Mouse (Mus musculus): Measurements from ENCODE around the gene Arl8a.
A peak's percentile ranks its signal among the peaks of the same experiment; 100 is the strongest.

Arl8a gene

GRCm38 (mm10) chr1:135133678-135134435 lies 12.8 kb upstream of the Arl8a start:
- DNase-seq (ENCODE audit: low spot score in 2 of 2) = no peak

- no peak for DNase-seq (ENCODE audit: low spot score in 2 of 2)
Observed at GRCm38 (mm10) chr1:135135111-135135787, 11.4 kb upstream of the Arl8a start.

- peak; percentile 55 to 77 for DNase-seq (ENCODE audit: low spot score in 2 of 2)
Observed at GRCm38 (mm10) chr1:135136500-135136899, 10.1 kb upstream of the Arl8a start.

DNA sequence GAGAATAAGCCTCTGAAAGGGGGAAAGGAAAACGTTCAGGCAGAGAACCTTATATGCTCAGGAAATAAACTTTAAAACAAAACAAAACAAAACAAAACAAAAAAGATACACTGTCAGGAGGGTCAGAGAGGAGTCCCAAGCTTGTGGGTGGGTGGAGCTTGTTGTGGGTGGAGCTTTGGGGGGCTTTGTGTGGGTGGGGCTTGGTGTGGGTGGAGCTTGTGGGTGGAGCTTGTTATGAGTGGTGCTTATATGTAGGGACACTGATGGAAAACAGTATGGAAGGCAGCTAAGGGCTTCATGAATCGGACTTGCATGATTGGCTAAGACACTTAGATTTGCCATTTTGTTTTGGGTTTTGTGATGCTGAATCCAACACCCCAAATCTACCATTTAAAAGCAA lies 6.7 kb upstream of the Arl8a start:
- DNase-seq (ENCODE audit: low spot score in 2 of 2) = no peak

- no peak for DNase-seq (ENCODE audit: low spot score in 2 of 2)
Observed at GRCm38 (mm10) chr1:135142452-135142851, 4.2 kb upstream of the Arl8a start.

GRCm38 (mm10) chr1:135143940-135144339 lies 2.7 kb upstream of the Arl8a start:
- no peak for DNase-seq (ENCODE audit: low spot score in 2 of 2)

DNA sequence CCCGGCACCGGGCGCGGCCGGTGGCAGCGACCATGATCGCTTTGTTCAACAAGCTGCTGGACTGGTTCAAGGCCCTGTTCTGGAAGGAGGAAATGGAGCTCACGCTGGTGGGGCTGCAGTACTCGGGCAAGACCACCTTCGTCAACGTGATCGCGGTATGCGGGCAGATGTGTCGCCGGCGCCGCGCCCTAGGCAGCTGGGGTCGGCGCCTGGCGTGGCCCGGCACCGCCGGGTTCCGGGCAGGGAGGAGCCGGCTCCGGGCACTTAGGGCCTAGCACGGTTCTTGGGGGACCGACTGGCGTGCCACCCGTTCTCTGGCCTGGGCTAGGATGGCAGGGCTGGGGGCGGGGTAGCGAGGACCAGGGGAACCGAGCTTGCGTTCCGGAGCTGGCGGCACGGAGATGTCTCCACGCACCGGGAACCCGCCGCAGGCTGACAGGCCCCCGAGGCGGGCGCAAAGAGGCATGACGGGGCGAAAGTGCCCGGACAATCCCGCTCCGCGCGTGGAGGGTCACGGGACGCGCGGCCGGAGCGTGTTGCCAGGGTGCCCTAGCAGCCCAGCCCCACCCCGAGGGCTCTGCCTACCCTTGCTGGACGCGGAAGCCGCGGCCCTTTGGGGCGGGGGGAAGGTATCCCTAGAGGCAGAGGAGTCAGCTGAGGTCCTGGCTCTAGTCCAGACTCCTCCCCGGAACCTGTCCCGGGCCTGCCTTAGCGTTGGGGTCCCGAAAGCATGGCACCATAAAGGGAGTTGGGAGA lies 500 bp downstream of the Arl8a start:
- peak; percentile 52 to 78 for DNase-seq (ENCODE audit: low spot score in 2 of 2)

GRCm38 (mm10) chr1:135147702-135148058 lies 1.1 kb downstream of the Arl8a start:
- no peak for DNase-seq (ENCODE audit: low spot score in 2 of 2)

GRCm38 (mm10) chr1:135148476-135148875 lies 1.9 kb downstream of the Arl8a start:
- DNase-seq (ENCODE audit: low spot score in 2 of 2) = no peak

DNA sequence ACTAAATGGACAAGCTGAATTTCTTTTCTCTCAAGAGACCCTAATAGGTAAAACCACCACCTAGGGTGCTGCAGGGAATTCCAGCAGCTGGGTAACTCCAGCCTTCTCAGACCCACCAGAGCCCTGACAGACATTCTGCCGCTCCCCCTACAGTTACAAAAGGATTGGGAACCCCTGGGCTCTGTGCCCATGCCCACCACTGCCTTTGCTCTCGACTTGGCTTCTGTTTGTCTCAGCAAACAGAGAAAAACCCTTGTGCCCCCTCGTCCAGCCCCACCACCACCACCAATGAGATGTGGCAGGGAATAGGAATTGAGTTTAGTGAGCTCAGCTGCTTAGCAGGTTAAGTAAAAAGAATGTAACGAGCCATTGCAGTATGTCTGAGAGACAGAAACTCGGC lies 2.4 kb downstream of the Arl8a start:
- DNase-seq (ENCODE audit: low spot score in 2 of 2) = no peak

DNA sequence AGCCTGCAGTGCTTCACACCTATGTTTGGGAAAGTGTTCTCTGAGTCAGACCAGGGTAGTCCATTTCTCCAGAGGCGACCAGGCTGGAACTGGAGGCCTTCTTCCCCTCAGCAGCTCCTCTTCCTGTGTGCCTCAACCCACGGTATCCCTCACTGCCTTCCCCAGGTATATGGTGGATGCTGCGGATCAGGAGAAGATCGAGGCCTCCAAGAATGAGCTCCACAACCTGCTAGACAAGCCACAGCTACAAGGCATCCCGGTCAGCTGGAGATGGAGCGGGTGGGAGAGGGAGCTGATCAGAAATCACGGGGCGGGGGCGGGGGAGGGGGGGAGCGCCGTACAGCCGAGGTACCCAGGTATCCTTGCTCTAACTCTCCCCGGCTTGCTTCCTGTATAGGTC lies 7.4 kb downstream of the Arl8a start:
- no peak for DNase-seq (ENCODE audit: low spot score in 2 of 2)

DNA sequence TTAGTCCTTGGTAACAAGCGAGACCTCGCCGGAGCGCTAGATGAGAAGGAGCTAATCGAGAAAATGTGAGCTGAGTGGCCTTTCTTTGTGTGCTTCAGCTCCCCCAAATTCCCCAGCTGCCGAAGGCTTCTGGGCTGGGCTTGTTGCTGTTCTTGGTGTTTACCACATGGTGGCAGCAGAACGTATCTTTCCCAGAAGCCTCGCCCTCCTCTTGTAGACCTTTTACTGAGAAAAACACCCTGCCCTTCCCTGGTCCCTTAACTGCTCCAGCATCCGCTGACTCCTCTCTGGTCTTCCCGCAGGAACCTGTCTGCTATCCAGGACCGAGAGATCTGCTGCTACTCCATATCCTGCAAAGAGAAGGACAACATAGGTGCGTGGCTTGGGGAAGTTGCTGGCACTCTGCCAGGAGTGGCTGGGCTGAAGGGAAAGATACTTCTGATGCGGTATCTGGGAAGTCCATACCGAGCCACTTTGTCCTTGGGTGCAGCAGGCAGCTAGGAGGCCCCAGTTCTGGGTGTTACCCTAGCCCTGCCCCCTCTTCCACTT lies 7.9 kb downstream of the Arl8a start:
- DNase-seq (ENCODE audit: low spot score in 2 of 2) = peak in 1 of 2 experiments; percentile 81

DNA sequence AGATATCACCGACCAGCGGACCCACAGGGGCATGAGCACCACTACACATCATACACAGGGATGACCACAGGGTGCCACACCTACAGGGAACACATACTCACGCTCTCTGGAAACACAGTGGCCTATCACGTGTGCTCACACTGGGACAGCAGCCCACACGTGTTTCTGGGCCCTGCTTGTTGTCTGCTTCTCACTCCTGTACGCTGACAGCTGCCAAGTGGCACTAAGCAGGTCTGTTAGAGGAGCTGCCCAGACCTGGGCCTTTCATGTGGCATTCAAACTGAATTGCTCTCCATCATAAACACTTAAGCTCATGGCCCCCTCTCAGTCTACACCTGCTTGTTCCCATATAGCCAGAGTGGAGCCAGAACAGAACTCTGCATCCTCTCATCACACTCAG lies 9.7 kb downstream of the Arl8a start:
- no peak for DNase-seq (ENCODE audit: low spot score in 2 of 2)

- DNase-seq (ENCODE audit: low spot score in 2 of 2) = peak in 1 of 2 experiments; percentile 63
Observed at GRCm38 (mm10) chr1:135158633-135159032, 12.0 kb downstream of the Arl8a start.

GRCm38 (mm10) chr1:135159074-135159473 lies 12.4 kb downstream of the Arl8a start:
- peak in 1 of 2 experiments; percentile 50 for DNase-seq (ENCODE audit: low spot score in 2 of 2)

DNA sequence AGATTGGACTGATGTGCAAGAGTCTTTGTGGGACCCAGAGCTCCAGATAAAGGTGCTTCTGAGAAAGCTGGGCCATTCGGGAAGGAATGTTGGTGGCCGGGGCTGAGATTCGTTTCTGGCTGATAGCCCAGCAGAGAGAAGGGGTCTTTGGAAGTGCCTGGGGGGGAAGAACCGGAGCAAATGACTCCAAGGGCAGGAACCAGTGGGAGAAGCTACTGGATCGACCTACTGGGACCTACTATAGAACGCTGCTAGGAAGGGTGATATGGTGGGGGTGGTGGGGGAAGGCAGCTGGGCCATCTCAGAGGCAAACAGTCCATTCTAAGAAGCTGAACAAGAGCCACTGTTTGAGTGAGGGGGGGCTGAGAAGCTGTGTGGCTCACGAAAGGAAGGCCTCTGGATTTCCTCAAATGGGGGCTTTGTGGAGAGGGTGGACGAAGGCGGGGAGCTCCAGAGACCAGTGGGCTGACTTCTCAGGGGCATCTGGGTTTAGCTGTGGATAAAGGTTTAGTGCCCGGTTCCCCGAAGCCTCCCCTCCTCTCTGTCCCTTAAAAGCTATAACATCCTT lies 13.0 kb downstream of the Arl8a start:
- DNase-seq (ENCODE audit: low spot score in 2 of 2) = no peak

GRCm38 (mm10) chr1:135160411-135161050 lies 13.9 kb downstream of the Arl8a start:
- no peak for DNase-seq (ENCODE audit: low spot score in 2 of 2)

DNA sequence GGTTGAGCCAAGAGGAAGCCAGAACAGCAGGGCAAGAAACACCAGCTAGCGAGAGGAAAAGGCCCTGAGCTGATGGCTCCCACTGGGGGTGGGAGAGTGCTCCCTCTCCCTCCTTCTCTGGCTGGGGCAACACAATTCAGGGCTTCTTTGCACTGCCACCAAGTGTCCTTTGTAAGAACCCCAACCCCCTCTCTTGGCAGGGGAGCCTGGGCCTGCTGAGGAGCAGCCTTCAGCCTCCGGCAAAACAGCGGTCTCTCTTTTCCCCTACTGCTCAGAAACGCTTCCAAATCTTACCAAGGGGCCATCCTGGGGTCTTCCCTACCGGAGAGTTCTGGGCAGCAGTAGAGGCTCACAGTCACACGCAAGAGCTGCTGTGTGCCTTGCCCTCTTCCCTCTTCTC lies 16.1 kb downstream of the Arl8a start:
- peak in 1 of 2 experiments; percentile 44 for DNase-seq (ENCODE audit: low spot score in 2 of 2)

- DNase-seq (ENCODE audit: low spot score in 2 of 2) = peak in 1 of 2 experiments; percentile 60
Observed at GRCm38 (mm10) chr1:135167435-135167834, 20.8 kb downstream of the Arl8a start, which contains the start of gene Gpr37l1. Gene Gpr37l1 (minus strand): TSS chr1:135167681.

DNA sequence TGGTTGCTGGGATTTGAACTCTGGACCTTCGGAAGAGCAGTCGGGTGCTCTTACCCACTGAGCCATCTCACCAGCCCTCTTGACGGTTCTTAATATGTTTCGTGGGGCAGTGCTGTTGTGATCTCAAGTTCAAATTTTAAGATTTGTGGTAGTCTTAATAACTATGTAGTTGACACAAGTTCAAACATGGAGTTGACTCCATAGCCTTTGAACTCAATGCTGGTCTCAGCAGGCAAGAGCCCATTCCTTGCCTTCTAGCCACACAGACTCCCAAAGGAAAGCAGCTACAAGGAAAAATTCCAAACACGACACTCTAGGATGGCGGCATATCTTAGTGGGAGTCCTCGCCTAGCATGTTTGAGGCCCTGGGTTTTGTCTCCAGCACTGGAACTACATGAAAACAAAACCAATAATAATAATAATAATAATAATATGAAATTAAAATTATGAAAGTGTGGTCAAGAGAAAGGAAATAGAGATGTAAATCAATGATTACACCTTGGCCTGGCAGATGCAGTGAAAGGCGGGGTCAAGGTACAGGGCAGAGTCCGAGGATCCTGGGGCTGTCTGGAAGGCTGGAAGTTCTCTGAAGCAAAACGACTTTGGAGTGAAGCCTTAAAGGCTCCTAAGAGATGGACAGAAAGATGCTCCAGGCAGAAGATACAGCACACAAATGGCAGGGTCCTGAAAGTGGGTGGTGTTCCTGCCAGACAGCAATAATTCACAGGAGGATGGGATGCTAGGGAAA lies 22.0 kb downstream of the Arl8a start:
- DNase-seq (ENCODE audit: low spot score in 2 of 2) = no peak

Data from cerebellum, postnatal 4 days (tissue).